Mouse (Mus musculus) lung, embryonic 16.5 days (tissue): ENCODE measurements at regions not wholly inside any gene's neighbourhood (a gene's known extent, or its start where the extent isn't known, plus 50 kb on each side); places are given as distances from the start of the nearest gene placed in this dataset.
"Not testable (repeated sequence)": the region's sequence is repeated elsewhere in the genome, so short reads cannot be mapped to it uniquely, and the experiment has no call there.

ENCODE experiments used
- ATAC-seq: fragments of 200-750 bp; cut with Nextera tagmentation; 2 replicates; pipeline ENCODE4 v1.8.0; 2017; ENCODE audit warnings: low read depth, mild to moderate bottlenecking, moderate library complexity
- H3K27ac ChIP-seq: fragments of 300-500 bp; sonication (generic); 2 replicates; pipeline ENCODE4 v1.5.1; 2014; ENCODE audit warnings: mild to moderate bottlenecking, control low read depth, low read length
- H3K27me3 ChIP-seq: fragments of 300-500 bp; sonication (generic); 2 replicates; pipeline ENCODE4 v1.6.1; 2014; ENCODE audit warnings: low read depth, low read length, mixed read lengths; ENCODE audit not compliant: control insufficient read depth, insufficient read depth
- H3K36me3 ChIP-seq: fragments of 300-500 bp; sonication (generic); 2 replicates; pipeline ENCODE4 v1.6.1; 2014; ENCODE audit warnings: low read length; ENCODE audit not compliant: control insufficient read depth, insufficient read depth
- H3K4me1 ChIP-seq: fragments of 300-500 bp; sonication (generic); replicated peaks from 2 replicates; pipeline ENCODE4 v1.6.1; 2014; ENCODE audit warnings: low read length, mixed read lengths; ENCODE audit not compliant: control insufficient read depth, insufficient read depth
- H3K4me2 ChIP-seq: fragments of 300-500 bp; sonication (generic); 2 replicates; pipeline ENCODE4 v1.6.1; 2014; ENCODE audit warnings: low read depth, low read length, control low read depth
- H3K4me3 ChIP-seq: fragments of 300-500 bp; sonication (generic); 2 replicates; pipeline ENCODE4 v1.5.1; 2014; ENCODE audit warnings: mild to moderate bottlenecking, low read length, control low read depth
- H3K9ac ChIP-seq: fragments of 300-500 bp; sonication (generic); 2 replicates; pipeline ENCODE4 v1.6.1; 2014; ENCODE audit warnings: low read length, control low read depth
- H3K9me3 ChIP-seq: fragments of 300-500 bp; sonication (generic); 2 replicates; pipeline ENCODE4 v1.6.1; 2016; ENCODE audit warnings: low read length; ENCODE audit not compliant: control insufficient read depth
- WGBS: fragments of 180-500 bp; shearing (Covaris S2); extraction: QIAGEN DNeasy Blood & Tissue Kit; methylation state at CpG from one replicate; pipeline ENCODE4 v1.1.7; 2014; 5-methylcytosine and 5-hydroxymethylcytosine counted together

- Histone ChIP-seq H3K9ac (no peak overlapping the region), H3K4me2 (no peak overlapping the region), H3K27me3 (no peaks in the 10 kb centered on the region), H3K9me3 (no peaks in the 10 kb centered on the region), H3K4me1 (no peaks in the 10 kb centered on the region), H3K27ac (no peak overlapping the region), H3K36me3 (no peaks in the 10 kb centered on the region), H3K4me3 (no peak overlapping the region)
- no peak for ATAC-seq
- WGBS, result 66% methylated on average over 5 of the region's 5 CpGs
These were observed 142.3 kb upstream of the Rack1 start for GRCm38 (mm10) chr11:48657851-48658250.

- Histone ChIP-seq H3K36me3 (no peaks in the 10 kb centered on the region), H3K4me2 (no peak overlapping the region), H3K27ac (no peak overlapping the region), H3K4me1 (no peaks in the 10 kb centered on the region), H3K9ac (no peak overlapping the region), H3K9me3 (no peaks in the 10 kb centered on the region), H3K4me3 (no peak overlapping the region), H3K27me3 (no peaks in the 10 kb centered on the region)
- 54% methylated on average over 4 of the region's 4 CpGs for WGBS
- ATAC-seq, result no peak
These were observed 138.5 kb upstream of the Rack1 start for GRCm38 (mm10) chr11:48661641-48662040.

DNA sequence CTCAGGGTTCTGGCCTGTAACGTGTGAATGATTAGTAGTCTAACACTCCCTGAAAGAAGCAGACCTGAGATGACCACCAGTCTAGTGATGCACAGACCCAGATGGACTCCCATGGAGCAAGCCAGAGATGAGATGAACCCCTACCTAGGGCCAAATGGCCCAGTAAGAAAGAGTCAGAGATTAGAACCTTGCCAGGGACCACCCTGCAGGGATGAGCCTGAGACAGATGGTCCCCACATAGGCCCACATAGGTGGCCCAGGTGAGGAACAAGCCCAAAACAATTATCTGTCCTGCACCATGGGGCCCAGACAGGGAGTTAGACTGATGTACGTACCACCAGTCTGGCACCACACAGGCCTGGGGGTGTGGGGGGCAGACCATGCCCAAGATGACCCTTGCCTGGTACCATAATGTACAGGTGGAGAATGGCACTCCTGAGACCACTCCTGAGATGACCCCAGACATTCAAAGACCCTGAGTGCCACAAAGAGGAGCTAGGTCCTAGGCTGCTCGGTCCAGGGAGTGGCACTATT lies 115.3 kb upstream of the Rack1 start:
- Histone ChIP-seq H3K27ac (no peak overlapping the region), H3K27me3 (no peaks in the 10 kb centered on the region), H3K4me3 (no peak overlapping the region), H3K9me3 (no peaks in the 10 kb centered on the region), H3K9ac (no peak overlapping the region), H3K4me2 (no peak overlapping the region), H3K36me3 (no peaks in the 10 kb centered on the region), H3K4me1 (no peaks in the 10 kb centered on the region)
- no peak for ATAC-seq
- 71% methylated on average over 3 of the region's 3 CpGs for WGBS

- H3K27ac ChIP-seq, result no peak overlapping the region
- H3K9me3 ChIP-seq, result no peaks in the 10 kb centered on the region
- H3K9ac ChIP-seq, result no peak overlapping the region
- no peaks in the 10 kb centered on the region for H3K4me1 ChIP-seq
- 59% methylated on average over 4 of the region's 4 CpGs for WGBS
- no peak overlapping the region for H3K4me3 ChIP-seq
- no peak overlapping the region for H3K4me2 ChIP-seq
- no peaks in the 10 kb centered on the region for H3K36me3 ChIP-seq
- no peaks in the 10 kb centered on the region for H3K27me3 ChIP-seq
- ATAC-seq, result no peak
These were observed 110.1 kb upstream of the Rack1 start for GRCm38 (mm10) chr11:48690070-48690469.

DNA sequence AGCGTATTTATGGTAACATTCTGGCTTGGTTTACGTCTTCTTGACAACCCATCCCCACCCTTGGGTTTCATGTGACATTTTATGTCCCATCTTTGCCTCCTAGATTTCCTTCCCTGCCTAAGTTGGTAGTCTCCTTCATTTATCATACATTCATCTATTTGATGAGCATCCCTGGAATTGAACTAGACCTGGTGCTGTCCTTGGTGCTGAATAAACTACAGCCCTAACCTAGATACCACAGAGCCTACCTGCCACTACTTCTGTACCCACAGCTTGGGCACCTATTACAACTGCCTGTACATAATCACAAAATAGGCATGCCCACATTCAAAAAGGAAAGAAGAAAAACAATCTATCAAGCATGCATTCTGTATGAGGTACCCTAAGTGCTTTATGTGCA lies 103.8 kb upstream of the Rack1 start:
- H3K4me3 ChIP-seq, result no peak overlapping the region
- H3K27me3 ChIP-seq, result no peaks in the 10 kb centered on the region
- H3K36me3 ChIP-seq, result no peaks in the 10 kb centered on the region
- ATAC-seq, result no peak
- WGBS, result 82% methylated on average over 2 of the region's 2 CpGs
- H3K4me1 ChIP-seq, result no peaks in the 10 kb centered on the region
- H3K9me3 ChIP-seq, result no peaks in the 10 kb centered on the region
- H3K27ac ChIP-seq, result no peak overlapping the region
- no peak overlapping the region for H3K4me2 ChIP-seq
- no peak overlapping the region for H3K9ac ChIP-seq

DNA sequence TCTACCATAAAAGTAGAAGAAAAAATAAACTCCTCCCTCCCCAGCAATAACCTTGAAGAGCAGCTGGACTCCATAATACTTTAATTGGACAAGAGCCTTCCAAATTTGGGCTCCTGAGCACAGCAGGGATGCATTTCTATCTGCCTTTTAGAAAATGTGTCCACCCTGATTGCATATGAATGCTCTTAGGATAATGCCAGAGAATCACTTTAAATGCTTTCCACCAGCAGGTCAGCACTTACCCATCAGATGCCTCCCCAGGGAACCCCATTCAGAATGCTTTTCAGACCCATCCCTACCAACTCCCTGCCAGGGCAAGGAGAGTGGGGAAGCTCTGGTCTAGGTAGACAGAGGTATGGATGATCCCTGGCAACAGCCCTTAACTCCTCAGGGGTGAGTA lies 102.9 kb upstream of the Rack1 start:
- Histone ChIP-seq H3K9me3 (no peaks in the 10 kb centered on the region), H3K4me1 (no peaks in the 10 kb centered on the region), H3K27ac (no peak overlapping the region), H3K4me3 (no peak overlapping the region), H3K36me3 (no peaks in the 10 kb centered on the region), H3K27me3 (no peaks in the 10 kb centered on the region), H3K9ac (no peak overlapping the region), H3K4me2 (no peak overlapping the region)
- no peak for ATAC-seq

DNA sequence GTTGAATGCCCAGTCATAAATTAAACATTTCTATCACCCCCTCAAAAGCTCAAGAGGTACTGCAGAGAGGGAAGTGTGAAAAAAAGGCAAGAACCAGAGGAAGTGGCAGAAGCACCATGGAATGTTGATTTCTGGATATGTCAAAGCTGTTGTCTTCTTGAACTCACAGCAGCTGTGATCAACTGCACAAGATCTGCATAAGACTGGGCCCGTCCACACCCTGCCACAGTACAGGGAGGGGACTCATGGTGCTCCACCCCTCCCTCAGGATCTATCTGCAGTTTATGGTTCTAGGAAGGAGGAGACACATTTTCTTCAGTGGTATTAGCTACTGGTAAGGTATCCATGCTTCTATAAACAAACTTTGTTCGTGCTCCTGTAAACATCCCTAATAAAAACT lies 92.9 kb upstream of the Rack1 start:
- no peak for ATAC-seq
- no peak overlapping the region for H3K4me2 ChIP-seq
- H3K4me3 ChIP-seq, result no peak overlapping the region
- no peaks in the 10 kb centered on the region for H3K4me1 ChIP-seq
- no peaks in the 10 kb centered on the region for H3K9me3 ChIP-seq
- H3K27me3 ChIP-seq, result no peaks in the 10 kb centered on the region
- no peaks in the 10 kb centered on the region for H3K36me3 ChIP-seq
- H3K27ac ChIP-seq, result no peak overlapping the region
- no peak overlapping the region for H3K9ac ChIP-seq
- 40% methylated on average over 2 of the region's 2 CpGs for WGBS

DNA sequence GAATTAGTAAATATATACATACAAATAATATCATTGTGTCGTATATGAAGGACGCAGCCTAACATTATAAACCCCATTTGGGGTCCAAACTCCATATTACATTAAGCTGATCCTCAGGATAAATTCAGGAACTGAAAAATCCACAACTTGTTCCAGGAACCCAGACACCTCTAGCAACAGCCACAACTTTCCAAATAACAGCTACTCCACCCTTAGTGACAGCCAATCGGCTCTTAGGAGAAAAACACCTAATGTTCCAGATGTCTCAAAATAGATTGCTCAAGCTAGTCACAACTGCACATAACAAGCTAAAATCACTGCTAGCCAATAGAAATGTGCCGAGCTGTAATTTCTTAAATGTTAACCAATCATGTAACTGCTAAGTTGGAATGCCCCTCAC lies 89.2 kb upstream of the Rack1 start:
- Histone ChIP-seq H3K4me3 (no peak overlapping the region), H3K27me3 (no peaks in the 10 kb centered on the region), H3K4me1 (no peaks in the 10 kb centered on the region), H3K4me2 (no peak overlapping the region), H3K36me3 (no peaks in the 10 kb centered on the region), H3K9ac (no peak overlapping the region), H3K9me3 (no peaks in the 10 kb centered on the region), H3K27ac (no peak overlapping the region)
- ATAC-seq, result no peak
- 88% methylated on average over 4 of the region's 4 CpGs for WGBS

GRCm38 (mm10) chr11:48724068-48724467 lies 76.1 kb upstream of the Rack1 start:
- H3K4me1 ChIP-seq, result no peaks in the 10 kb centered on the region
- H3K9me3 ChIP-seq, result no peaks in the 10 kb centered on the region
- no peak overlapping the region for H3K9ac ChIP-seq
- H3K4me3 ChIP-seq, result no peak overlapping the region
- H3K4me2 ChIP-seq, result no peak overlapping the region
- no peak overlapping the region for H3K27ac ChIP-seq
- no peaks in the 10 kb centered on the region for H3K36me3 ChIP-seq
- H3K27me3 ChIP-seq, result no peaks in the 10 kb centered on the region
- ATAC-seq, result no peak

- not testable (repeated sequence) for H3K27ac ChIP-seq, H3K4me3 ChIP-seq, H3K4me2 ChIP-seq, H3K4me1 ChIP-seq, ATAC-seq, H3K36me3 ChIP-seq, H3K27me3 ChIP-seq, H3K9ac ChIP-seq, H3K9me3 ChIP-seq
- 52% methylated on average over 4 of the region's 4 CpGs for WGBS
These were observed 69.3 kb upstream of the Rack1 start for GRCm38 (mm10) chr11:48730826-48731225.
